Mouse (Mus musculus) forebrain, postnatal 0 days (tissue): ENCODE data around the gene Ryr2. TPM values are rescaled to one million over a fixed set of nuclear protein-coding genes. Genes with fewer than 3 reads are reported as not detected.

Experiments
- ATAC-seq: fragments of 200-750 bp; cut with Nextera tagmentation; 2 replicates; pipeline ENCODE4 v1.8.0; 2017; ENCODE audit warnings: mild to moderate bottlenecking, moderate library complexity
- DNase-seq: peaks from one replicate; pipeline ENCODE4 v3.0.0-alpha.2; 2015
- H3K27ac ChIP-seq: fragments of 300-500 bp; sonication (generic); 2 replicates; pipeline ENCODE4 v1.5.1; 2014; ENCODE audit warnings: low read depth, mild to moderate bottlenecking, antibody characterized with exemption, low read length, moderate library complexity, mixed read lengths
- H3K27me3 ChIP-seq: fragments of 300-500 bp; sonication (generic); 2 replicates; pipeline ENCODE4 v1.6.1; 2014; ENCODE audit warnings: mild to moderate bottlenecking, low read length, mixed read lengths; ENCODE audit not compliant: insufficient read depth
- H3K36me3 ChIP-seq: fragments of 300-500 bp; sonication (generic); 2 replicates; pipeline ENCODE4 v1.6.1; 2014; ENCODE audit warnings: mild to moderate bottlenecking, moderate library complexity; ENCODE audit not compliant: insufficient read depth
- H3K4me1 ChIP-seq: fragments of 300-500 bp; sonication (generic); 2 replicates; pipeline ENCODE4 v1.6.1; 2014; ENCODE audit warnings: antibody characterized with exemption; ENCODE audit not compliant: insufficient read depth
- H3K4me2 ChIP-seq: fragments of 300-500 bp; sonication (generic); 2 replicates; pipeline ENCODE4 v1.6.1; 2014; ENCODE audit warnings: low read depth, mild to moderate bottlenecking, moderate library complexity
- H3K4me3 ChIP-seq: fragments of 300-500 bp; sonication (generic); 2 replicates; pipeline ENCODE4 v1.5.1; 2014; ENCODE audit warnings: low read depth, low read length, mixed read lengths
- H3K9ac ChIP-seq: fragments of 300-500 bp; sonication (generic); 2 replicates; pipeline ENCODE4 v1.6.1; 2014; ENCODE audit warnings: mild to moderate bottlenecking
- H3K9me3 ChIP-seq: fragments of 300-500 bp; sonication (generic); 2 replicates; pipeline ENCODE4 v1.6.1; 2016; ENCODE audit warnings: low read length
- CTCF ChIP-seq: sonication (generic); IDR thresholded peaks from 2 replicates; pipeline ENCODE4 v1.5.1; 2016; ENCODE audit warnings: antibody characterized with exemption, control low read depth, low read depth
- WGBS: fragments of 180-500 bp; shearing (Covaris S2); extraction: QIAGEN DNeasy Blood & Tissue Kit; methylation state at CpG from one replicate; pipeline ENCODE4 v1.1.7; 2014; 5-methylcytosine and 5-hydroxymethylcytosine counted together
- polyA plus RNA-seq: library from polyadenylated mRNA; unstranded; fragments of >200 nt; fragmentation: Nextera tagmentation; extraction: Ambion mirVana; gene quantifications from 2 replicates; pipeline ENCODE4 v1.2.1, GENCODE M21; 2015
- total RNA-seq: library from RNA; depleted of rRNA; stranded (reverse); fragments of >200 nt; gene quantifications from 2 replicates; pipeline ENCODE4 v1.2.3, GENCODE M21; 2014

The Ryr2 gene
- total and polyA plus RNA-seq, 2 experiments from 2014 or later: 2.1 to 22.8 TPM

DNA sequence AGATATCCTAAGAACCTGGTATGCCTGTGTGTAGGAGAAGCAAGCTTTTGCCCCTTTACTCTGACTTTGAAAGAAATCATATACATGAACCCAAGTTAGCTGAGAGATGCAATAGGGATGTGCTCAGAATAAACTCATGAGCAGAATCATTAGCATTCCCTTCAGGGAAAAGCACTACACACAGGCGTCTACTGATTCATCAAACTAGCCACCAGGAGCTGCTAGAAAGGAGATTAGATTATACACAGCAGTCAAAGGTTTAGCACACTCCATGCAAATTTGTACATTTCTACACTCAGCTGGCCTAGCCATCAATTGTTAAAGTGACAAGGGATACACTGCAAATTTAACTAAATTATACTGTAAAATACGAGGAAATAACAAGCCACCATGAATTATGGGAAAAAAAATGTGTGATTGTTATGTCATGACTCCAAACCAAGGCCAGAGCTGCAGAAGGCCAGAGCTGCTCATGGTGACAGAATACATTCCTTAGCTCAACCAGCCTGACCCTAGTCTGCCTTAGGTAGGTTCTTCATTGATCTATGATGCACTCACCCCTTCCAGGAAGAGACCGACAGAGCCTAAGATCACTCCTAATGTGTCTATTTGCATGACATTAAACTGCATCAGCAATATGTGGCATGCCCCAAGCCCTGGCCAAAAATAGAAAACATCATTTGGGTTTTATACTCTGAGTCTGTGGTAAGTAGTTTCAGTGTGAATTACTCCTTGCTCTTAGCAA lies 324.2 kb downstream of the Ryr2 start:
- Histone ChIP-seq H3K27me3 (no peaks in the 10 kb centered on the region), H3K4me3 (no peak overlapping the region), H3K9ac (no peak overlapping the region), H3K9me3 (no peaks in the 10 kb centered on the region), H3K36me3 (no peaks in the 10 kb centered on the region), H3K4me2 (no peak overlapping the region), H3K27ac (no peak overlapping the region), H3K4me1 (no peaks in the 10 kb centered on the region)
- DNase-seq: no peak
- ATAC-seq: peak; percentile 49; the same call in 1 of the 2 replicates
- TF ChIP-seq CTCF: no peak
- 52% methylated on average over 3 of the region's 3 CpGs for WGBS

DNA sequence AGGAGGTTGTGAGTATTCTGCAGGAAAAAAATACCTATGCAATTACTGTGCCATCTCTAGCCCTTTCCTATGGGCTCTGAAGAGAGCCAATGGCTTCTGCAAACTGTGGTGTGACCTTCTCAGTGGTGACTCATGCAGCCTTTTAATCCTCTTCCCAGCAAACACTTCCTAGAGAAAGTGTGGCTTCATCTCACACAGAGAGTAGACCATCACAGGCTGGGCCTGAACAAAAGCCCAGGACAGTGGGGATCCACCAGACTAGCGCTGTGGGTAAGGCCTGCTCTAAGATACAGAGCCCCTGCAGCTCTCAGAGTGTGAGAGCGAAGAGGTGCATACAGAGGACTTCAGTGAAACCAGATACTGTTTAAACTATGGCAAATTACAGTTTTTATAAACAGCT lies 325.7 kb downstream of the Ryr2 start:
- Histone ChIP-seq H3K4me1 (no peaks in the 10 kb centered on the region), H3K9ac (no peak overlapping the region), H3K9me3 (no peaks in the 10 kb centered on the region), H3K4me2 (no peak overlapping the region), H3K27ac (no peak overlapping the region), H3K27me3 (no peaks in the 10 kb centered on the region), H3K4me3 (no peak overlapping the region), H3K36me3 (no peaks in the 10 kb centered on the region)
- no peak for DNase-seq
- WGBS: 23% methylated on average over 2 of the region's 2 CpGs
- ATAC-seq: peak; percentile 38; the same call in 1 of the 2 replicates
- no peak for TF ChIP-seq CTCF

DNA sequence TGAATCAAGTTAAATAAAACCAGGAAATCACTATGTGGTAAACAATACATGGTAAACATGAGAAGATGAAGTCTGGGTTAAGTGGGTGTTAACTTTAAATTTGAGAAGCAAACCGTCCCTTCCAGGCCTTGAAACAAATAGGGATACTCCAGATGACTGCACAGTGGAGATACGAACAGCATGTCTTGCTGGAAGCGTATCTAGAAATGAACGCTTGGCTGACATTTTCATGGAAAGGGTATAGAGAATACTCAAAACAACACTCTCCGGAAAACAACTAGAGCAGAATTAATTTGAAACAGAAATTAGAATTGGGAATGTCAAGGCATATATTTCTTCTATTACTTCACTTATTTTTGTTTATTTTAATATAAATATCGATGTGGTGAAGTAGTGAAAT lies 329.0 kb downstream of the Ryr2 start:
- DNase-seq (no peak), ATAC-seq (no peak)
- TF ChIP-seq CTCF: no peak
- Histone ChIP-seq H3K4me3 (no peak overlapping the region), H3K4me1 (no peaks in the 10 kb centered on the region), H3K27ac (no peak overlapping the region), H3K4me2 (no peak overlapping the region), H3K36me3 (no peaks in the 10 kb centered on the region), H3K9me3 (no peaks in the 10 kb centered on the region), H3K9ac (no peak overlapping the region), H3K27me3 (no peaks in the 10 kb centered on the region)
- WGBS: 83% methylated on average over 6 of the region's 6 CpGs

DNA sequence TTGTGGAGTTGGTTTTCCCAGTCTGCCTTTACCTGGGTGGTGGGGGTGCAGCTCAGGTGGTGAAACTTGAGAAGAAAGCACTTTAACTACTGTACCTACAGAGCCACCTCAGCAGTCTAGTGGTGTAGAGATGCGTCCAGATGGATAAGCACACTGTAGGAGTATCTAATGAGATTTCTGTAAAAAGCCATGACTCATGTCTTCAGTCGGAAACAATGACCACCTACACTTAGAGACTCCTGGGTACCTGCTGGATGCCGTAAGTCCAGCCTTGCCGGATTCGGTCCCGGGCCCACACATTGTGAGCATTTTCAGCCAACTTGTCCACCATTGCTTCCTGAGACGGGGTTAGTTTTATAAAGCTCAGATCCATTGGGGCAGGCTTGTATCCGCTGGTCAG lies 334.6 kb downstream of the Ryr2 start:
- H3K36me3 ChIP-seq: no peaks in the 10 kb centered on the region
- no peak for DNase-seq
- WGBS: 93% methylated on average over 8 of the region's 8 CpGs
- no peak overlapping the region for H3K4me3 ChIP-seq
- H3K4me2 ChIP-seq: no peak overlapping the region
- H3K4me1 ChIP-seq: no peaks in the 10 kb centered on the region
- no peaks in the 10 kb centered on the region for H3K27me3 ChIP-seq
- no peak for ATAC-seq
- no peaks in the 10 kb centered on the region for H3K9me3 ChIP-seq
- TF ChIP-seq CTCF: no peak
- no peak overlapping the region for H3K9ac ChIP-seq
- H3K27ac ChIP-seq: no peak overlapping the region

DNA sequence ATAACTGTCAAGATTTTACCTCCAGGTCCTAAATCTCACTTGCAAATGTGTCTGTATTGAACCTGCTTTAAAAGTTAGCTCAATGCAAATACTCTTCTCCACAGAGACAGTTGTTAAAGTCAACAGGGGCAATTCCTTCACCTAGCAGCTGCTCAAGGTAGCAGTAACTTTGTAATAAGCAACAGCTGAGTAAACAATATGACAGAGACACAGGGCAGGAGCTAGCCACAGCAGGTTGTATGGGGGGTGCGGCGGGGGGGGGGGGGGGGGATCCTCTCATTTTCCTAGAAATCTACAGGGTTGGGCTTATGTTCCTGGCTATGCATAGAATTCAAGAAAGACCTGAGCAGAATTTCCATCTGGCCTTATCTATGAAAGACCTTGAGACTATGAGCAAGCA lies 339.8 kb downstream of the Ryr2 start:
- ATAC-seq (no peak), DNase-seq (no peak)
- no peak overlapping the region for H3K9ac ChIP-seq
- no peak for TF ChIP-seq CTCF
- H3K27ac ChIP-seq: no peak overlapping the region
- 89% methylated on average over 2 of the region's 2 CpGs for WGBS
- no peak overlapping the region for H3K4me2 ChIP-seq
- H3K9me3 ChIP-seq: no peaks in the 10 kb centered on the region
- H3K27me3 ChIP-seq: no peaks in the 10 kb centered on the region
- H3K4me1 ChIP-seq: no peaks in the 10 kb centered on the region
- no peaks in the 10 kb centered on the region for H3K36me3 ChIP-seq
- no peak overlapping the region for H3K4me3 ChIP-seq

DNA sequence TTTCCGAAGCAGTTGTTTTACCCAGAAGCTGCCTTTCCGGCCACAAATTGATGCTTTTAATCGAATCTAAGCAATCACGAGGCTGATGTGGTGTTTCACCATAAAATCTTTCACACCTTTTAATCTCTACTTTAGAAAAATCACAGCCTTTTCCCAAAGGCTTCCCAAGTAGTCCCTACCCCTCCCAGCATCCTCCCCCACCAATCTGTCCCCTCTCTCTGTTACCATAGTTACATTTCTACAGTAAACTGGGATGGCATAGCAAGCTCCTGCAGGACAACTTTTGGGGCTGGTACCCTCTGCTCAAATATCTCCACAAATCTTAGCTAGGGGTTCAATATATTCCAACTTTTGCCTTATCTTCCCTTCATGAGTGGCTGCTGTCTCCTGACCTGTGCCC lies 342.8 kb downstream of the Ryr2 start:
- peak; percentile 69; the same call in 1 of the 2 replicates for ATAC-seq
- WGBS: 78% methylated on average over 4 of the region's 4 CpGs

DNA sequence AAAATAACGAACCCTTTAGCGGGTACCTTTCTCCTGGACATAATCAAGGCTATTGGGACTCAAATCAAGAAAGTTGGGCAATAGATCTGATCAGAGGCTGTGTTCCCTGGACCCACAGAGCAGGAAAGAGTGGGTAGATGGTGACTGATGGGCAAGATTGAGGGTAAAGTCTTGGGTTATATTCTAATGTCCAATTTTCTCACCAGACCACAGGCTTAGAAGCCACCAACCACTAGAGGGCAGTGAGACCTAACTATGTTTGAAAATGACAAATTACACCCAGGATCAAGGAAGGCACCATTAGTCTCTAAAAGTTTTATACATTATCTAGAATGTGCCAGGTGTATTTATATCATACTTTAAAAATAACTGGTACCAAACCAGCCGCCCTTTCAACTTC lies 343.6 kb downstream of the Ryr2 start:
- no peak for ATAC-seq
- no peaks in the 10 kb centered on the region for H3K4me1 ChIP-seq
- peak; percentile 76 for TF ChIP-seq CTCF
- H3K36me3 ChIP-seq: no peaks in the 10 kb centered on the region
- H3K9ac ChIP-seq: no peak overlapping the region
- peak; percentile 62 for DNase-seq
- no peaks in the 10 kb centered on the region for H3K27me3 ChIP-seq
- H3K27ac ChIP-seq: no peak overlapping the region
- no peaks in the 10 kb centered on the region for H3K9me3 ChIP-seq
- H3K4me3 ChIP-seq: no peak overlapping the region
- WGBS: 82% methylated on average over 3 of the region's 3 CpGs
- H3K4me2 ChIP-seq: no peak overlapping the region

More for the DNA sequence above, 342.8 kb downstream of the Ryr2 start:
- Histone ChIP-seq H3K27ac (no peak overlapping the region), H3K27me3 (no peaks in the 10 kb centered on the region), H3K4me3 (no peak overlapping the region), H3K4me1 (no peaks in the 10 kb centered on the region), H3K9me3 (no peaks in the 10 kb centered on the region), H3K9ac (no peak overlapping the region), H3K4me2 (no peak overlapping the region), H3K36me3 (no peaks in the 10 kb centered on the region)
- no peak for TF ChIP-seq CTCF
- no peak for DNase-seq
